Mouse (Mus musculus): ENCODE data around the gene Otud7a.
A peak's percentile ranks its signal among the peaks of the same experiment; 100 is the strongest.
"Not testable (repeated sequence)": the region's sequence is repeated elsewhere in the genome, so short reads cannot be mapped to it uniquely, and the experiment has no call there.

Otud7a gene

GRCm38 (mm10) chr7:63558918-63559317 is 114.4 kb downstream of the Otud7a start:
- ATAC-seq (ENCODE audit: low TSS enrichment) = no peak

GRCm38 (mm10) chr7:63559679-63560078 is 115.1 kb downstream of the Otud7a start:
- peak; percentile 51; the same call in 1 of the 2 replicates for ATAC-seq (ENCODE audit: low TSS enrichment)

GRCm38 (mm10) chr7:63583310-63583709 is 138.8 kb downstream of the Otud7a start:
- peak; percentile 44; the same call in 1 of the 2 replicates for ATAC-seq (ENCODE audit: low TSS enrichment)

- no peak for ATAC-seq (ENCODE audit: low TSS enrichment)
These were observed 141.8 kb downstream of the Otud7a start for GRCm38 (mm10) chr7:63586184-63586870.

- ATAC-seq (ENCODE audit: low TSS enrichment) = 0 out of 2 replicates have a peak, but pooled peaks have one; percentile 21
These were observed 145.8 kb downstream of the Otud7a start for GRCm38 (mm10) chr7:63590305-63590704.

- ATAC-seq (ENCODE audit: low TSS enrichment) = no peak
These were observed 146.8 kb downstream of the Otud7a start for GRCm38 (mm10) chr7:63591322-63591721.

GRCm38 (mm10) chr7:63592061-63592460 is 147.5 kb downstream of the Otud7a start:
- ATAC-seq (ENCODE audit: low TSS enrichment) = no peak

GRCm38 (mm10) chr7:63604827-63605226 is 160.3 kb downstream of the Otud7a start:
- ATAC-seq (ENCODE audit: low TSS enrichment) = no peak

- no peak; the same call in 1 of the 2 replicates for ATAC-seq (ENCODE audit: low TSS enrichment)
These were observed 172.5 kb downstream of the Otud7a start for GRCm38 (mm10) chr7:63617018-63617417.

GRCm38 (mm10) chr7:63620776-63621340 is 176.3 kb downstream of the Otud7a start:
- ATAC-seq (ENCODE audit: low TSS enrichment) = peak; percentile 84

- ATAC-seq (ENCODE audit: low TSS enrichment) = peak; percentile 72; the same call in 1 of the 2 replicates
These were observed 193.1 kb downstream of the Otud7a start for GRCm38 (mm10) chr7:63637651-63638050.

GRCm38 (mm10) chr7:63644002-63644401 is 199.5 kb downstream of the Otud7a start:
- no peak for ATAC-seq (ENCODE audit: low TSS enrichment)

GRCm38 (mm10) chr7:63647136-63647535 is 202.6 kb downstream of the Otud7a start:
- no peak for ATAC-seq (ENCODE audit: low TSS enrichment)

GRCm38 (mm10) chr7:63660261-63660660 is 215.7 kb downstream of the Otud7a start:
- ATAC-seq (ENCODE audit: low TSS enrichment) = no peak

GRCm38 (mm10) chr7:63662757-63663156 is 218.2 kb downstream of the Otud7a start:
- ATAC-seq (ENCODE audit: low TSS enrichment) = no peak

GRCm38 (mm10) chr7:63665496-63665895 is 220.9 kb downstream of the Otud7a start:
- ATAC-seq (ENCODE audit: low TSS enrichment) = peak; percentile 38; the same call in 1 of the 2 replicates

GRCm38 (mm10) chr7:63667986-63668741 is 223.6 kb downstream of the Otud7a start:
- ATAC-seq (ENCODE audit: low TSS enrichment) = peak; percentile 25

GRCm38 (mm10) chr7:63668951-63669350 is 224.4 kb downstream of the Otud7a start:
- ATAC-seq (ENCODE audit: low TSS enrichment) = peak; percentile 19; the same call in 1 of the 2 replicates

- ATAC-seq (ENCODE audit: low TSS enrichment) = not testable (repeated sequence)
These were observed 226.4 kb downstream of the Otud7a start for GRCm38 (mm10) chr7:63670911-63671310.

- peak; percentile 77 for ATAC-seq (ENCODE audit: low TSS enrichment)
These were observed 227.4 kb downstream of the Otud7a start for GRCm38 (mm10) chr7:63671904-63672303.

- ATAC-seq (ENCODE audit: low TSS enrichment) = peak; percentile 34
These were observed 232.1 kb downstream of the Otud7a start for GRCm38 (mm10) chr7:63676631-63677030.

GRCm38 (mm10) chr7:63677149-63677548 is 232.6 kb downstream of the Otud7a start:
- ATAC-seq (ENCODE audit: low TSS enrichment) = no peak
